Mouse (Mus musculus) NIH3T3 (cell line): ENCODE data around the gene Sde2.
"Not testable (repeated sequence)": the region's sequence is repeated elsewhere in the genome, so short reads cannot be mapped to it uniquely, and the experiment has no call there.

Experiments
- DNase-seq: peaks from one replicate; pipeline ENCODE4 v3.0.0-alpha.2; 2012; ENCODE audit warnings: low read depth

Sde2 gene

GRCm38 (mm10) chr1:180888556-180889042 lies 37.7 kb downstream of the Sde2 start:
- DNase-seq = peak; percentile 99

- DNase-seq = no peak
These were observed 38.2 kb downstream of the Sde2 start for GRCm38 (mm10) chr1:180889172-180889571.

- peak; percentile 45 for DNase-seq
These were observed 38.9 kb downstream of the Sde2 start for GRCm38 (mm10) chr1:180889841-180890240.

- DNase-seq = no peak
These were observed 41.9 kb downstream of the Sde2 start, which contains the start of gene Lefty2 for GRCm38 (mm10) chr1:180892808-180893207. TSS of gene Lefty2 (plus strand) at chr1:180893108.

- DNase-seq = not testable (repeated sequence)
These were observed 43.4 kb downstream of the Sde2 start for GRCm38 (mm10) chr1:180894088-180894987.

GRCm38 (mm10) chr1:180901107-180901506 lies 50.2 kb downstream of the Sde2 start:
- DNase-seq = peak; percentile 80

GRCm38 (mm10) chr1:180902915-180903314 lies 52.0 kb downstream of the Sde2 start:
- no peak for DNase-seq

- DNase-seq = no peak
These were observed 52.7 kb downstream of the Sde2 start for GRCm38 (mm10) chr1:180903666-180904038.

GRCm38 (mm10) chr1:180904039-180904814 lies 53.3 kb downstream of the Sde2 start, which contains the start of gene Pycr2:
TSS of gene Pycr2 (plus strand) at chr1:180904293.
- peak; percentile 98 for DNase-seq

- no peak for DNase-seq
These were observed 53.8 kb downstream of the Sde2 start for GRCm38 (mm10) chr1:180904815-180905080.

- no peak for DNase-seq
These were observed 54.4 kb downstream of the Sde2 start for GRCm38 (mm10) chr1:180905307-180905706.

GRCm38 (mm10) chr1:180905876-180906275 lies 54.9 kb downstream of the Sde2 start:
- no peak for DNase-seq

GRCm38 (mm10) chr1:180906461-180907147 lies 55.7 kb downstream of the Sde2 start:
- DNase-seq = no peak

- peak; percentile 75 for DNase-seq
These were observed 60.2 kb downstream of the Sde2 start for GRCm38 (mm10) chr1:180911138-180911537.

- DNase-seq = no peak
These were observed 60.8 kb downstream of the Sde2 start for GRCm38 (mm10) chr1:180911653-180912287.

- no peak for DNase-seq
These were observed 61.9 kb downstream of the Sde2 start for GRCm38 (mm10) chr1:180912792-180913191.

- DNase-seq = peak; percentile 98
These were observed 62.9 kb downstream of the Sde2 start for GRCm38 (mm10) chr1:180913797-180914196.

- DNase-seq = no peak
These were observed 65.5 kb downstream of the Sde2 start for GRCm38 (mm10) chr1:180916425-180916824.

- no peak for DNase-seq
These were observed 66.1 kb downstream of the Sde2 start for GRCm38 (mm10) chr1:180917053-180917452.
